Mouse (Mus musculus): ENCODE data around the gene Impg1. TPM values are rescaled to one million over a fixed set of nuclear protein-coding genes. Genes with fewer than 3 reads are reported as not detected.

Impg1 gene
- polyA plus RNA-seq, 1 experiment from 2014 or later: not detected

DNA sequence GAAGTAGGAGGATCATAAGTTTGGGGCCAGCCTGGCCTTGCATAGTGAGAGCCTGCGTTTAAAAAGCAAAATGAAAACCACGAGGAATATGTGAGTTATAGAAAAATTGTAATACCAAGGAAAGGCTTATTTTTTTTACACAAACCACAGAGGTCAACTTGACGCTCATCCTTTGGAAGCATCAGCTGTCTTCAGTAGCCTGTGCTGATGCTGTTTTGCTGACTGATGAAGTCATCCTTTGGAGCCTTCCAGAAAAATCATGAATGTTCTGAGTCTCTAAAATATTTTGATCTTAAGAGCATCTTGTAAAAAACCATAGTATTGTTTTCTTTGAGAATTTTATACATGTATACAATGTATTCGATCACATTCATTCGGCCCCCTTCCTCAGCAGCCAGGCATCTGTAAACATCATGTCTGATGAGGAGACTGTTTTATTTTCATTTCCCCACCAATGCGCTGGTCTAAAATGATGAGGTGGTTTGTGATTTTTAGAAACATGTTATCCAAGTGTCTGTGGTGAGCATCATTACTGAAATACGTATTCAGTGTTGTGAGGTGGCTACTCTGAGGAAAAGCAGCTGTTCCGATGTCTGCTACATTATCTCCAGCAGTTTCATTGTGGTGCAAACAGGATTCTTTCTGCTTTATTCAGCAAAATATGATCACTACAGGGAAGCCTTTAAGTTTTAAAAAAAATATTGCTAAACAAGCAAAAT, 190.1 kb downstream of the Impg1 start:
- ATAC-seq (ENCODE audit: low FRiP score): no peak
- WGBS: 92% methylated on average over 8 of the region's 8 CpGs
- H3K4me2 ChIP-seq: no peak overlapping the region
- H3K36me3 ChIP-seq (replicated peaks): no peaks in the 10 kb centered on the region
- no peak overlapping the region for H3K4me3 ChIP-seq (replicated peaks)
- H3K9me3 ChIP-seq: no peaks in the 10 kb centered on the region
- H3K27me3 ChIP-seq: peaks cover 13% of the 10 kb centered on the region; the same call in 1 of the 2 replicates
- no peak overlapping the region for H3K9ac ChIP-seq
- no peak overlapping the region for H3K27ac ChIP-seq
- H3K4me1 ChIP-seq: peaks cover 6% of the 10 kb centered on the region; the same call in 1 of the 2 replicates

GRCm38 (mm10) chr9:80272951-80273350, 192.3 kb downstream of the Impg1 start:
- no peak overlapping the region for H3K9ac ChIP-seq
- 21% methylated on average over 1 of the region's 1 CpGs for WGBS
- ATAC-seq (ENCODE audit: low FRiP score): peak; percentile 52; the same call in 1 of the 2 replicates
- peaks cover 6% of the 10 kb centered on the region; the same call in 1 of the 2 replicates for H3K4me1 ChIP-seq
- no peak overlapping the region for H3K4me3 ChIP-seq (replicated peaks)
- H3K9me3 ChIP-seq: no peaks in the 10 kb centered on the region
- H3K27me3 ChIP-seq: peaks cover 12% of the 10 kb centered on the region; the same call in 1 of the 2 replicates
- no peaks in the 10 kb centered on the region for H3K36me3 ChIP-seq (replicated peaks)
- H3K27ac ChIP-seq: no peak overlapping the region
- H3K4me2 ChIP-seq: no peak overlapping the region

- no peaks in the 10 kb centered on the region for H3K36me3 ChIP-seq (replicated peaks)
- WGBS: 89% methylated on average over 8 of the region's 8 CpGs
- H3K9me3 ChIP-seq: no peaks in the 10 kb centered on the region
- ATAC-seq (ENCODE audit: low FRiP score): no peak
- H3K4me2 ChIP-seq: no peak overlapping the region
- H3K27ac ChIP-seq: no peak overlapping the region
- no peak overlapping the region for H3K9ac ChIP-seq
- no peak overlapping the region for H3K4me3 ChIP-seq (replicated peaks)
- peaks cover 4% of the 10 kb centered on the region; the same call in 1 of the 2 replicates for H3K27me3 ChIP-seq
- H3K4me1 ChIP-seq: peaks cover 6% of the 10 kb centered on the region; the same call in 1 of the 2 replicates
These were observed 195.7 kb downstream of the Impg1 start for GRCm38 (mm10) chr9:80269596-80269995.

DNA sequence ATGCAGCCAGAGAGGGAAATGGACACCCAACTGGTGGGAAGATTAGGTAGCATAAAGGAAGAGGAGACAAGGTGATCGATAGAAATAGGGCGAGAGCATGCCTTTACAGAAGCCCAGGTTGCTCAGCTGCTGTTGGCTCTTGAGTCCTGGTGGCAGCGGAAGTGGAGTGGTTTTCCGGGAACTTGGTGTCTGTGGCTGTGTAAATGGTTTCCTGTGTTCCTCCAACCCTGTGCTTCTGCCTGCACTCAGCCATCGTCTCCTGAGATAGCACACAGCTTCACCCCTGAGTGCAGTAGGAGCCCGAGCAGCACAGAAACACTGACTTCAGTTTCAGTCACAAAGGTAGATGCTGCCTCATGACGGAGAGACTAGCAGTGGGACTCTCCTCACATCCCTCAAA, 198.8 kb downstream of the Impg1 start:
- WGBS: 88% methylated on average over 7 of the region's 7 CpGs
- Histone ChIP-seq H3K27me3 (peaks cover 4% of the 10 kb centered on the region; the same call in 1 of the 2 replicates), H3K36me3 (replicated peaks) (no peaks in the 10 kb centered on the region), H3K9ac (no peak overlapping the region), H3K9me3 (no peaks in the 10 kb centered on the region), H3K4me1 (no peaks in the 10 kb centered on the region), H3K27ac (no peak overlapping the region), H3K4me2 (no peak overlapping the region), H3K4me3 (replicated peaks) (no peak overlapping the region)
- ATAC-seq (ENCODE audit: low FRiP score): no peak

DNA sequence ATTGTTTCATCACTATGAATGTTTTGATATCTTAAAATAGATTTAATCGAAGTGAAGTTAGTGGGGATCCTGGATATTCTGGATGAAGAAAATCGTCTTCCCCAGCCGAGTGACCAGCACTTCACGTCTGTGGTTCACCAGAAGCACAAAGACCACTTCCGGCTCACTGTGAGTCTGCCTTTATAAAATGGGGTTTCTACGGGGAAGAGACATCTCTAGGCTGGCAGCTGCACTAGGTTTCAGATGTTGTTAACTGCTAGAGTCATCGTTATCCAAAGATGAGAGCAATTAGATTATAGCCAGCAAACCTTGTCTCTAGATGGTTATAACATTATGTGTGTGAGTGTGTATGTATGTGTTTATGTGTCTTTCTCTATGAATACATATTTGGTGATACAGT, 199.2 kb downstream of the Impg1 start:
- H3K27ac ChIP-seq: no peak overlapping the region
- H3K4me1 ChIP-seq: no peaks in the 10 kb centered on the region
- no peak for ATAC-seq (ENCODE audit: low FRiP score)
- H3K27me3 ChIP-seq: peaks cover 4% of the 10 kb centered on the region; the same call in 1 of the 2 replicates
- H3K9ac ChIP-seq: no peak overlapping the region
- no peaks in the 10 kb centered on the region for H3K36me3 ChIP-seq (replicated peaks)
- H3K9me3 ChIP-seq: no peaks in the 10 kb centered on the region
- no peak overlapping the region for H3K4me2 ChIP-seq
- WGBS: 86% methylated on average over 7 of the region's 7 CpGs
- no peak overlapping the region for H3K4me3 ChIP-seq (replicated peaks)

Measured in forebrain, embryonic 12.5 days (tissue).